Mouse (Mus musculus): ENCODE results near the gene Il12a. TPM values are rescaled to one million over a fixed set of nuclear protein-coding genes. Genes with fewer than 3 reads are reported as not detected.
A peak's percentile ranks its signal among the peaks of the same experiment; 100 is the strongest.
"Not testable (repeated sequence)": the region's sequence is repeated elsewhere in the genome, so short reads cannot be mapped to it uniquely, and the experiment has no call there.

The Il12a gene
- total RNA-seq, 4 experiments from 2014 or later = 1.4 to 4.2 (median 3.6) TPM

DNA sequence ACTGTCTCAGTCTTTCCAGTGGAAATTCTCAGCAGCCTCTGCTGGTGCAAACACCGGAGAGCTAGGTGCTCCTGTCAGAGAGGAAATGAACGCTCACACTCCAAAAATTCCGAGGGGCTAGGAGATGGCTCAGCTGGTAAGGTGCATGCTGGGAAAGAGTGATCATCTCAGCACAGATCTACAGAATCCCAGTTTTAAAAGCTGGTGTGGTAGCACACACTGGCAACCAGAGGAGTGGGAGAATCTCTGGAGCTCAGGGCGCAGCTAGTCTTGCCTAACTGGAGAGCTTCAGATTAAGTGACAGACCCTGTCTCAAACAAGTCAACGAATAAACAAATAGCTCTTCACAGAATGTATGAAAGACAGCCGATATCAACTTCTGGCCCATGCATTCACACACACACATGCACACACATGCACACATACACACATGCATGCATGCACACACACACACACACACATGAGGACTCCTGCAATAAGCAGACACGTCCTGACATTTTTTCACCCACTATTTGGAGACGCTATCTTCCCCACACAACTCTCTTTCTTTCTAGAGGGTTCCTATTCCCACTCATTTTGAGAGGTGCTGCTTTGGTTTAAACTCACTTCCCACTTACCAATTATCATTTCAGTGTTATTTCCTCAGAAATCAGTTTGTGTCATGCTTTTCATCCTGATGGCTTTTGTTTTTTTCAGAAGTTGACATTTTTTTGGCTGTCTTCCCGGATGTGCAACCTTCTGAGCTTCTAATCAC is 52.5 kb downstream of the Il12a start:
- peak in 1 of 2 experiments; percentile 8 for DNase-seq (ENCODE audit: low spot score in 2 of 2)

DNA sequence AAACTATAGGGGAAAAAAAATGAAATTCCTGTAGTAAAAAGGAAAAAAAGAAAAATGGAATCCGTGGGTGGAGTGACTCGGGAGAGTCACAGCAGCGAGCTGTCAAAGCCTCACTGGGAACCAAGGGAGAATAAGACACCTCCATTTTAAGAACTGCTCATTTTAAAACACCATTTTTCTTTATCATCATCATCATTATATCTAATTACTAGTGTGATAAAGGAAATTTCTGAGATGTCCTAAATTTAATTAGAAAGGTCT is 53.0 kb downstream of the Il12a start:
- no peak for DNase-seq (ENCODE audit: low spot score in 2 of 2)

GRCm38 (mm10) chr3:68744162-68744561 is 53.7 kb downstream of the Il12a start:
- DNase-seq (ENCODE audit: low spot score in 2 of 2) = peak in 1 of 2 experiments; percentile 3

DNA sequence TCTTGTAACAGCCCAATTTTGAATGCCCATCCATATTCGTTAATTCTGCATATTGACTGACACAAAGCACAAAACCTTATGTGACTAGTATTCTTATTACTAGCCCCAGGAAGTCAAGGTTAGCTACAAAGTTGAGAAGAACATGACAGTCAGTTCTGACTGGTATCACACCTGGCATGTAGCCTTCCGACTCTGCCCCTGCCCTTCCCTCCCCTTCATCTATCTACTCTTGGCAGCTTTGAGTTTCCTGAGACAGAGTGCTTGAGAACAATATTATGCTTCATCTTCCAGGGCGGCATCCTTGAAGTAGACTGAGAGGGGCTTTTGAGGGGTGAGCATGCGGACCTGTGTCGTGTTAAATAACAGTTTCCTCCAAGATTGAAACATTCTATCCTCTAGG is 54.6 kb downstream of the Il12a start:
- DNase-seq (ENCODE audit: low spot score in 2 of 2) = no peak

DNA sequence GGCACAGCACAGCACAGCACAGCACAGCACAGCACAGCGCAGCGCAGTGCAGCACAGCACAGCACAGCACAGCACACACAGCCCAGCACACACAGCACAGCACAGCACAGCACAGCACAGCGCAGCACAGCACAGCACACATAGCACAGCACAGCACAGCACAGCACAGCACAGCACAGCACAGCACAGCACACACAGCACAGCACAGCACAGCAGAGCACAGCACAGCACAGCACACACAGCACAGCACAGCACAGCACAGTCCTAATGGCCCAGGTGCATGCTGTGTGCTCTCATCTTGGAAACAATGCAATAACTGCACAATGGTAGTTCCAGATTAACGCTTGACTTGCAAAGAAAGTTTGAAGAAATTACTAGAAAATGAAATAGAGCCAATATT is 55.8 kb downstream of the Il12a start:
- not testable (repeated sequence) for DNase-seq (ENCODE audit: low spot score in 2 of 2)

Other genes starting within 250 kb of the Il12a start
- gene 1110032F04Rik, start 178.9 kb downstream of the Il12a start, total RNA-seq (2022) = 10 to 100 TPM; 14.4 to 20.4 (median 16.9) TPM

Data from left cerebral cortex, adult 8-10 months (tissue).